Mouse (Mus musculus): ENCODE data around the gene Vmn2r78. TPM values are rescaled to one million over a fixed set of nuclear protein-coding genes. Genes with fewer than 3 reads are reported as not detected.

Gene Vmn2r78
- polyA plus RNA-seq (2017; shearing (Covaris generic)) = 0.24 TPM

DNA sequence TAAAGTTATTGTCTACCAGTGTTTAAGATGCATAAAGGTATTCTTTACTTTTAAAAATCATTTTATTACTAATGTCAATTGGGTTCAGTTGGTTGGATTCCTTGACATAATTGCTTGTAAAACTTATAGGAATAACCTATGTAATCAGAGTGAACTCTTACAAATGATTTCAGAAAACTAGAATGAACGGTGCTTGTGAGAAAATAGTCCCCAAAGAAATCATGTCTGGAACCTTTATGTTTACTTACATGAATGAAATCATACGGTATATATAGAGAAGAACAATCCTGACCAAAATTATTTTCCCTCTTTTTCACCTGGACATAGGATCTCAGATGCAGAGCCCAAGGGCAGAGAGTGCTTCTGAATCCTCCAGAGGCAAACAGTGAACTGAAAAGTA is at the start of gene Vmn2r78:
TSS of gene Vmn2r78 (plus strand) at position 301 of the 400 bp plus-strand sequence.

GRCm38 (mm10) chr7:86995815-86996214 is 80.9 kb downstream of the Vmn2r78 start, which contains the start of gene Vmn2r79:
Gene Vmn2r79, plus strand, starts transcription at chr7:86996115.

Other genes with a start within 250 kb of the Vmn2r78 start
- gene Olfr292, start 226.8 kb upstream of the Vmn2r78 start, polyA plus RNA-seq (2017; shearing (Covaris generic)) = not detected
- not detected for gene Folh1, start 139.2 kb upstream of the Vmn2r78 start, polyA plus RNA-seq (2017; shearing (Covaris generic))
- 0.09 TPM for gene Vmn2r77, start 120.1 kb upstream of the Vmn2r78 start, polyA plus RNA-seq (2017; shearing (Covaris generic))
- 0.09 TPM for gene Vmn2r79, start 81.0 kb downstream of the Vmn2r78 start, polyA plus RNA-seq (2017; shearing (Covaris generic))

Measured in effector memory CD4-positive, alpha-beta T cell, adult 5 months (primary cell).